ENCODE assay signal across 8 mouse cellular contexts in genomic region chr13:21326657-21327211, GRCm38 (mm10). TPM values are rescaled to one million over a fixed set of nuclear protein-coding genes. Genes with fewer than 3 reads are reported as not detected.
A peak's percentile ranks its signal among the peaks of the same experiment; 100 is the strongest.
DNase-seq lines count a peak whose midpoint lies in the region; ATAC-seq lines count a peak whose summit lies in the region.

No protein-coding gene starts in this region.

- H3K27me3 ChIP-seq in hindbrain, embryonic 15.5 days: peaks cover 9% of the 10 kb centered on the region

- peak overlapping the region; percentile 60 for H3K4me2 ChIP-seq in hindbrain, embryonic 15.5 days

- under 1% methylated on average over 24 of the region's 24 CpGs for WGBS in hindbrain, embryonic 15.5 days

- DNase-seq in T-cell, adult 2 months (ENCODE audit: low spot score): peak; percentile 25
- DNase-seq in cerebellum, postnatal 14 days: peak; percentile 89 to 92
- peak; percentile 81 for DNase-seq in frontal cortex, postnatal 36 days (ENCODE audit: low spot score in 2 of 2)
- DNase-seq in left cerebral cortex, adult 11 months (ENCODE audit: low spot score): peak; percentile 53
- peak; percentile 67 to 84 for DNase-seq in lung, postnatal 4 days
- peak; percentile 87 for DNase-seq in right cerebral cortex, postnatal 14 days
- DNase-seq in urinary bladder, postnatal 36 days (ENCODE audit: low spot score in 2 of 2): peak; percentile 68 to 73

- no peaks in the 10 kb centered on the region for H3K36me3 ChIP-seq in hindbrain, embryonic 15.5 days

- H3K9ac ChIP-seq in hindbrain, embryonic 15.5 days: 0 out of 2 replicates have a peak overlapping the region, but pooled peaks have one; percentile 9

- H3K4me3 ChIP-seq in hindbrain, embryonic 15.5 days: peak overlapping the region; percentile 43

- peak; percentile 78; the same call in 1 of the 2 replicates for ATAC-seq in hindbrain, embryonic 15.5 days (ENCODE audit: low FRiP score, low read depth)

- H3K27ac ChIP-seq in hindbrain, embryonic 15.5 days (replicated peaks): no peak overlapping the region

- peaks cover 13% of the 10 kb centered on the region for H3K4me1 ChIP-seq in hindbrain, embryonic 15.5 days (replicated peaks)

- no peaks in the 10 kb centered on the region for H3K9me3 ChIP-seq in hindbrain, embryonic 15.5 days

RNA-seq across cellular contexts. Expression of gene Gpx6, which starts 14.8 kb away (rescaled TPM):
- 0.24 and 0.27 TPM in 2 replicates for polyA plus RNA-seq in hindbrain, embryonic 15.5 days (2015; fragmentation: Nextera tagmentation; extraction: Ambion mirVana)

RNA-seq across cellular contexts. Expression of gene Olfr1367, which starts 20.0 kb away (rescaled TPM):
- polyA plus RNA-seq in hindbrain, embryonic 15.5 days (2015; fragmentation: Nextera tagmentation; extraction: Ambion mirVana): not detected in 2 replicates

RNA-seq across cellular contexts. Expression of gene Gpx5, which starts 34.2 kb away (rescaled TPM):
- not detected in 2 replicates for polyA plus RNA-seq in hindbrain, embryonic 15.5 days (2015; fragmentation: Nextera tagmentation; extraction: Ambion mirVana)

RNA-seq across cellular contexts. Expression of gene Zscan12, which starts 35.9 kb away (rescaled TPM):
- polyA plus RNA-seq in hindbrain, embryonic 15.5 days (2015; fragmentation: Nextera tagmentation; extraction: Ambion mirVana): 11.0 and 12.7 TPM in 2 replicates

Comparison
In these comparisons a context has a peak if more than half of its experiments do, and no peak if none do; other contexts are left out.
1. DNase-seq: peak in every context shown above with its lines; median percentile 90 in cerebellum, postnatal 14 days; 87 in right cerebral cortex, postnatal 14 days; 81 in frontal cortex, postnatal 36 days; 76 in lung, postnatal 4 days; 70 in urinary bladder, postnatal 36 days; 53 in left cerebral cortex, adult 11 months; 25 in T-cell, adult 2 months.